ENCODE assay signal across 28 mouse cellular contexts in genomic region chr14:10364281-10364680, GRCm38 (mm10).
DNase-seq lines count a peak whose midpoint lies in the region; ATAC-seq lines count a peak whose summit lies in the region.
"Had no signal": no experiment of that assay in that cellular context is flagged by ENCODE, and none has a peak within 500 bp of the region (broad histone marks: within the 10 kb centered on the region; RNA-seq: fewer than 3 reads in every experiment).

No protein-coding gene starts in this region.

- no peak overlapping the region for H3K27ac ChIP-seq in midbrain, embryonic 11.5 days (ENCODE audit: low read depth, low read length)
- H3K27ac ChIP-seq in midbrain, embryonic 15.5 days = no peak overlapping the region
- H3K27ac ChIP-seq: embryonic facial prominence, embryonic 12.5 days; embryonic facial prominence, embryonic 15.5 days; forebrain, embryonic 13.5 days; forebrain, embryonic 15.5 days had no signal

- no peaks in the 10 kb centered on the region for H3K36me3 ChIP-seq in midbrain, embryonic 11.5 days (ENCODE audit: control insufficient read depth, insufficient read depth, low read length)
- no peaks in the 10 kb centered on the region for H3K36me3 ChIP-seq in midbrain, embryonic 15.5 days (replicated peaks)
- H3K36me3 ChIP-seq: embryonic facial prominence, embryonic 12.5 days; embryonic facial prominence, embryonic 15.5 days; forebrain, embryonic 15.5 days; G1E had no signal

- no peak overlapping the region for H3K9ac ChIP-seq in midbrain, embryonic 11.5 days (ENCODE audit: low read length)
- H3K9ac ChIP-seq in midbrain, embryonic 15.5 days = no peak overlapping the region
- H3K9ac ChIP-seq: embryonic facial prominence, embryonic 12.5 days; embryonic facial prominence, embryonic 15.5 days; forebrain, embryonic 13.5 days; forebrain, embryonic 15.5 days; forebrain, postnatal 0 days had no signal

- no peak overlapping the region for H3K4me2 ChIP-seq in midbrain, embryonic 11.5 days
- H3K4me2 ChIP-seq in midbrain, embryonic 15.5 days = no peak overlapping the region
- H3K4me2 ChIP-seq: embryonic facial prominence, embryonic 12.5 days; embryonic facial prominence, embryonic 15.5 days; forebrain, embryonic 13.5 days; forebrain, embryonic 15.5 days had no signal

- no peak for ATAC-seq in midbrain, embryonic 11.5 days (ENCODE audit: low FRiP score)
- no peak for ATAC-seq in midbrain, embryonic 15.5 days (replicated peaks)
- ATAC-seq: activated CD4-positive, CD25-positive, alpha-beta regulatory T cell, adult 4 months; CD4-positive, CD25-positive, alpha-beta regulatory T cell, adult 4 months; forebrain, embryonic 13.5 days; forebrain, embryonic 15.5 days; forebrain, postnatal 0 days; Patski had no signal

- 58% methylated on average over 6 of the region's 6 CpGs for WGBS in midbrain, embryonic 11.5 days
- 53% methylated on average over 6 of the region's 6 CpGs for WGBS in midbrain, embryonic 15.5 days

- no peaks in the 10 kb centered on the region for H3K9me3 ChIP-seq in midbrain, embryonic 11.5 days (ENCODE audit: control insufficient read depth, low read length)
- no peaks in the 10 kb centered on the region for H3K9me3 ChIP-seq in midbrain, embryonic 15.5 days
- H3K9me3 ChIP-seq: embryonic facial prominence, embryonic 12.5 days; embryonic facial prominence, embryonic 15.5 days; forebrain, embryonic 13.5 days; forebrain, embryonic 15.5 days; G1E had no signal

- no peak overlapping the region for H3K4me3 ChIP-seq in midbrain, embryonic 11.5 days (ENCODE audit: low read depth, low read length)
- H3K4me3 ChIP-seq in midbrain, embryonic 15.5 days = no peak overlapping the region
- H3K4me3 ChIP-seq: embryonic facial prominence, embryonic 12.5 days; embryonic facial prominence, embryonic 15.5 days; erythroblast, embryonic 14.5 days; forebrain, embryonic 13.5 days; forebrain, embryonic 15.5 days had no signal

- DNase-seq in midbrain, embryonic 11.5 days (ENCODE audit: low spot score, missing footprints) = peak; percentile 59
- peak; percentile 28 for DNase-seq in A20 (ENCODE audit: low read depth, low spot score)
- peak; percentile 84 for DNase-seq in fat pad, adult 2 months (ENCODE audit: extremely low read depth, low read depth, low spot score)
- no peak for DNase-seq in liver
- no peak for DNase-seq in c-Kit-positive CD71-positive TER-119-positive erythroid progenitor cells, embryonic 14.5 days (ENCODE audit: low spot score)
- DNase-seq: adrenal gland, adult 8-10 months; adrenal gland, postnatal 14 days; adrenal gland, postnatal 36 days; B cell, adult 2 months; cerebellum, adult 11 months; cerebellum, adult 18-20 months; cerebellum, adult 8-10 months; cerebellum, adult 9-11 months; cerebellum, postnatal 14 days; cerebellum, postnatal 36 days; embryo, embryonic 11 days; forebrain, postnatal 0 days had no signal

- H3K4me1 ChIP-seq in midbrain, embryonic 11.5 days (ENCODE audit: control insufficient read depth, insufficient read depth, low read length) = no peaks in the 10 kb centered on the region
- no peaks in the 10 kb centered on the region for H3K4me1 ChIP-seq in midbrain, embryonic 15.5 days
- H3K4me1 ChIP-seq: embryonic facial prominence, embryonic 12.5 days; embryonic facial prominence, embryonic 15.5 days; forebrain, embryonic 13.5 days; forebrain, embryonic 15.5 days had no signal

- H3K27me3 ChIP-seq in midbrain, embryonic 11.5 days (ENCODE audit: control insufficient read depth, insufficient read depth, low read length) = no peaks in the 10 kb centered on the region
- no peaks in the 10 kb centered on the region for H3K27me3 ChIP-seq in midbrain, embryonic 15.5 days (replicated peaks)
- H3K27me3 ChIP-seq: CH12.LX; embryonic facial prominence, embryonic 12.5 days; embryonic facial prominence, embryonic 15.5 days; forebrain, embryonic 13.5 days; forebrain, embryonic 15.5 days; Patski had no signal

Comparison
In these comparisons a context has a peak if more than half of its experiments do, and no peak if none do; other contexts are left out.
1. DNase-seq: peak in midbrain, embryonic 11.5 days (single experiment), A20 (single experiment) and fat pad, adult 2 months (single experiment); none in liver (single experiment) and c-Kit-positive CD71-positive TER-119-positive erythroid progenitor cells, embryonic 14.5 days (single experiment).